Mouse (Mus musculus) stomach, embryonic 14.5 days (tissue): ENCODE measurements around the gene Gse1. TPM values are rescaled to one million over a fixed set of nuclear protein-coding genes. Genes with fewer than 3 reads are reported as not detected.

Source experiments
- ATAC-seq: fragments of 200-750 bp; cut with Nextera tagmentation; 2 replicates; pipeline ENCODE4 v1.8.0; 2017; ENCODE audit warnings: low read depth, moderate TSS enrichment; ENCODE audit not compliant: insufficient number of reproducible peaks, insufficient read depth, low FRiP score
- H3K27ac ChIP-seq: fragments of 300-500 bp; sonication (generic); 2 replicates; pipeline ENCODE4 v1.5.1; 2014; ENCODE audit warnings: mild to moderate bottlenecking, low read length, moderate library complexity, mixed read lengths
- H3K27me3 ChIP-seq: fragments of 300-500 bp; sonication (generic); 2 replicates; pipeline ENCODE4 v1.6.1; 2014; ENCODE audit warnings: low read length, control low read depth, mixed read lengths; ENCODE audit not compliant: control insufficient read depth, insufficient read depth
- H3K36me3 ChIP-seq: fragments of 300-500 bp; sonication (generic); 2 replicates; pipeline ENCODE4 v1.6.1; 2014; ENCODE audit warnings: mild to moderate bottlenecking, control low read depth, low read length, moderate library complexity, mixed read lengths; ENCODE audit not compliant: control insufficient read depth, insufficient read depth
- H3K4me1 ChIP-seq: fragments of 300-500 bp; sonication (generic); 2 replicates; pipeline ENCODE4 v1.6.1; 2014; ENCODE audit warnings: low read length, control low read depth, mixed read lengths; ENCODE audit not compliant: control insufficient read depth, insufficient read depth
- H3K4me2 ChIP-seq: fragments of 300-500 bp; sonication (generic); replicated peaks from 2 replicates; pipeline ENCODE4 v1.6.1; 2014; ENCODE audit warnings: low read depth, low read length, control low read depth
- H3K4me3 ChIP-seq: fragments of 300-500 bp; sonication (generic); 2 replicates; pipeline ENCODE4 v1.5.1; 2014; ENCODE audit warnings: low read depth, low read length, control low read depth
- H3K9ac ChIP-seq: fragments of 300-500 bp; sonication (generic); replicated peaks from 2 replicates; pipeline ENCODE4 v1.6.1; 2014; ENCODE audit warnings: low read depth, mild to moderate bottlenecking, control low read depth, low read length, moderate library complexity, mixed read lengths
- H3K9me3 ChIP-seq: fragments of 300-500 bp; sonication (generic); 2 replicates; pipeline ENCODE4 v1.6.1; 2016; ENCODE audit warnings: low read depth, low read length, control low read depth; ENCODE audit not compliant: control insufficient read depth
- WGBS: fragments of 180-500 bp; shearing (Covaris S2); extraction: QIAGEN DNeasy Blood & Tissue Kit; methylation state at CpG from one replicate; pipeline ENCODE4 v1.1.7; 2014; 5-methylcytosine and 5-hydroxymethylcytosine counted together
- polyA plus RNA-seq: library from polyadenylated mRNA; unstranded; fragments of >200 nt; fragmentation: Nextera tagmentation; extraction: Ambion mirVana; gene quantifications from 2 replicates; pipeline ENCODE4 v1.2.1, GENCODE M21; 2014

Gse1 gene
- polyA plus RNA-seq = 11.1 and 11.6 TPM in 2 replicates

GRCm38 (mm10) chr8:120227891-120228591 is at the start of gene Gse1:
TSS of gene Gse1 (plus strand) at chr8:120228456.
- Histone ChIP-seq H3K36me3 (no peaks in the 10 kb centered on the region), H3K27ac (peak within 1 kb of the TSS; percentile 74; the same call in 1 of the 2 replicates), H3K27me3 (no peaks in the 10 kb centered on the region), H3K4me2 (peak within 1 kb of the TSS; percentile 96), H3K4me3 (peak within 1 kb of the TSS; percentile 65), H3K9ac (peak within 1 kb of the TSS; percentile 61), H3K4me1 (peaks cover 66% of the 10 kb centered on the region), H3K9me3 (no peaks in the 10 kb centered on the region)
- peak; percentile 80 for ATAC-seq
- WGBS = 4% methylated on average over 24 of the region's 52 CpGs

- ATAC-seq = peak; percentile 43; the same call in 1 of the 2 replicates
- H3K27me3 ChIP-seq = no peaks in the 10 kb centered on the region
- H3K36me3 ChIP-seq = no peaks in the 10 kb centered on the region
- no peaks in the 10 kb centered on the region for H3K9me3 ChIP-seq
- peak overlapping the region; percentile 34 for H3K4me2 ChIP-seq
- H3K4me3 ChIP-seq = no peak overlapping the region
- H3K4me1 ChIP-seq = peaks cover 27% of the 10 kb centered on the region
- no peak overlapping the region for H3K9ac ChIP-seq
- WGBS = 0% methylated on average over 10 of the region's 10 CpGs
- H3K27ac ChIP-seq = no peak overlapping the region
Measured at GRCm38 (mm10) chr8:120179027-120179431, 49.2 kb upstream of the Gse1 start.

- Histone ChIP-seq H3K36me3 (no peaks in the 10 kb centered on the region), H3K4me3 (no peak overlapping the region), H3K9ac (no peak overlapping the region), H3K4me2 (no peak overlapping the region), H3K27me3 (no peaks in the 10 kb centered on the region), H3K27ac (no peak overlapping the region), H3K4me1 (peaks cover 41% of the 10 kb centered on the region), H3K9me3 (no peaks in the 10 kb centered on the region)
- no peak for ATAC-seq
- 38% methylated on average over 7 of the region's 7 CpGs for WGBS
Measured at GRCm38 (mm10) chr8:120180445-120180970, 47.7 kb upstream of the Gse1 start.

- H3K9me3 ChIP-seq = no peaks in the 10 kb centered on the region
- H3K9ac ChIP-seq = no peak overlapping the region
- H3K36me3 ChIP-seq = no peaks in the 10 kb centered on the region
- no peak overlapping the region for H3K4me3 ChIP-seq
- no peak overlapping the region for H3K4me2 ChIP-seq
- H3K27me3 ChIP-seq = no peaks in the 10 kb centered on the region
- H3K4me1 ChIP-seq = peaks cover 48% of the 10 kb centered on the region
- 79% methylated on average over 5 of the region's 5 CpGs for WGBS
- no peak overlapping the region for H3K27ac ChIP-seq
- no peak for ATAC-seq
Measured at GRCm38 (mm10) chr8:120181274-120181673, 47.0 kb upstream of the Gse1 start.

- no peak overlapping the region for H3K4me2 ChIP-seq
- no peak overlapping the region for H3K9ac ChIP-seq
- H3K27ac ChIP-seq = no peak overlapping the region
- peaks cover 51% of the 10 kb centered on the region for H3K4me1 ChIP-seq
- no peak for ATAC-seq
- H3K9me3 ChIP-seq = no peaks in the 10 kb centered on the region
- H3K27me3 ChIP-seq = no peaks in the 10 kb centered on the region
- WGBS = 81% methylated on average over 4 of the region's 4 CpGs
- H3K36me3 ChIP-seq = no peaks in the 10 kb centered on the region
- no peak overlapping the region for H3K4me3 ChIP-seq
Measured at GRCm38 (mm10) chr8:120181861-120182414, 46.3 kb upstream of the Gse1 start.

GRCm38 (mm10) chr8:120184366-120184765 is 43.9 kb upstream of the Gse1 start:
- H3K27me3 ChIP-seq = no peaks in the 10 kb centered on the region
- peaks cover 34% of the 10 kb centered on the region for H3K4me1 ChIP-seq
- H3K4me2 ChIP-seq = no peak overlapping the region
- no peak overlapping the region for H3K4me3 ChIP-seq
- H3K9ac ChIP-seq = no peak overlapping the region
- no peaks in the 10 kb centered on the region for H3K36me3 ChIP-seq
- no peaks in the 10 kb centered on the region for H3K9me3 ChIP-seq
- H3K27ac ChIP-seq = peak overlapping the region; percentile 89; the same call in 1 of the 2 replicates
- ATAC-seq = peak; percentile 65
- WGBS = 16% methylated on average over 9 of the region's 9 CpGs

GRCm38 (mm10) chr8:120184850-120185792 is 43.1 kb upstream of the Gse1 start:
- Histone ChIP-seq H3K9ac (no peak overlapping the region), H3K4me1 (peaks cover 35% of the 10 kb centered on the region), H3K27ac (peak overlapping the region; percentile 89), H3K9me3 (no peaks in the 10 kb centered on the region), H3K36me3 (no peaks in the 10 kb centered on the region), H3K4me3 (no peak overlapping the region), H3K27me3 (no peaks in the 10 kb centered on the region), H3K4me2 (peak overlapping the region; percentile 15; the same call in 1 of the 2 replicates)
- peak; percentile 20; the same call in 1 of the 2 replicates for ATAC-seq
- WGBS = 15% methylated on average over 17 of the region's 17 CpGs

- no peaks in the 10 kb centered on the region for H3K9me3 ChIP-seq
- no peak overlapping the region for H3K9ac ChIP-seq
- peaks cover 39% of the 10 kb centered on the region for H3K4me1 ChIP-seq
- no peak overlapping the region for H3K4me2 ChIP-seq
- no peaks in the 10 kb centered on the region for H3K36me3 ChIP-seq
- peak overlapping the region; percentile 29; the same call in 1 of the 2 replicates for H3K27ac ChIP-seq
- H3K27me3 ChIP-seq = no peaks in the 10 kb centered on the region
- no peak overlapping the region for H3K4me3 ChIP-seq
- ATAC-seq = no peak
- WGBS = 58% methylated on average over 8 of the region's 8 CpGs
Measured at GRCm38 (mm10) chr8:120186454-120186853, 41.8 kb upstream of the Gse1 start.
